Mouse (Mus musculus) embryo, embryonic 10 days (tissue): Measurements from ENCODE around the gene Plekhm1.
A peak's percentile ranks its signal among the peaks of the same experiment; 100 is the strongest.

Source experiments
- DNase-seq: peaks from one replicate; pipeline ENCODE4 v3.0.0-alpha.2; 2015; ENCODE audit warnings: low spot score

Gene Plekhm1

DNA sequence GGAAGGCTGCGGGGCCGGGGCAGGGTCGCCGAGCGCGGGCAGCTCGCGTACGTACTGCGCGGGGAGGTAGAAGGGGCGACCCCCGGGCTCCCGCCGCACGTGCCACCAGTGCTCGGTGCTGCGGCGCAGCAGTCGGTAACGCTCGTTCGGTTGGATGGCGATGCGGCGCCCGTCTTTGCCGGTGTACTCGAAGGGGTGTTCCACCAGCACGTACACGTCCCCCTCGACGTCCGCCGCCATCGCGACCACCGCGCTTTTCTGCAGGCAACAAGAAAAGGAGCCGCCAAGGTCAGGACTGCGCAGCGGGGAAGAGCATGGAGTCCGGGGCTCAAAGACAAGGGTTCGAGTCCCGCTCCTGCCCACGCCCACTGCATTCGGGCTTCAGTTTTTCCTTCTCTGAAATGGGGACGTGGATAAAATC, 51.8 kb downstream of the Plekhm1 start:
- peak; percentile 51 for DNase-seq

DNA sequence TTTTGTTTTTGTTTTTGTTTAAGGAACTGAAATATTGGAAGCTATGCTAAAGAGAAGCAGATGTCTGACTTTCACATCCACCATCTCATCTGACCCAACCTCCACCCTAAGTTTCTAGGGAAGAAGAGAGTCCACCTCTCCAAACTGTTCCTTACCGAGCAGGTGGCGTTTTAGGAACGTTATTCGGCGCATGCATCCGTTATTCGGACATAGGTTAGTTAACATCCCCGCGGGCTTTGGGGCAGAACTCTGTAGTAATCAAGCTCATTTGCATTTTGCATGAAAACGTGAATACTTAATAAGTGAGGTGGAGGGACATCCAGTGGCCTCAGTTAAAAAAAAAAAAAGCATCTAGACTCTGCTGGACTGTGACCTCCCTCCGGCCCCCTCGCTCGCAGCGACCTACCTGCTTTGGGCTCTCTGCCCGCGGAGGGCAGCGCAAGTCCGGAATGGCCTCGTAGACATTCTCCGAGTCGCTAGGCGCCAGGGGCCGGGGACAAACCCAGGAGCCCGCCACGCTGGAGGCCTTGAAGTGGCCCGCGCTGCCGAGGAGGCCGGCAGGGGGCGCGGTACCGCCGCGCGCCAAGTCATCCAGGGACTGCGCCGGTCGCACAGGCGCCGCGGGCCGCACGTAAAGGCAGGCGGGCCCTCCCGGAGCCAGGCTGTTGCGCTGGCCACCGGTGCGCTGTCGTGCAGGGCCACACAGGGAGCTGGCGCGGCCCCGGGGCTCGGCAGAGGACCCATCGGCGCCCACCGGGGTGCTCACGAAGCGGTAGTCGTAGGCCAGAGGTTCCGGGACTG, 52.4 kb downstream of the Plekhm1 start:
- peak; percentile 89 for DNase-seq

DNA sequence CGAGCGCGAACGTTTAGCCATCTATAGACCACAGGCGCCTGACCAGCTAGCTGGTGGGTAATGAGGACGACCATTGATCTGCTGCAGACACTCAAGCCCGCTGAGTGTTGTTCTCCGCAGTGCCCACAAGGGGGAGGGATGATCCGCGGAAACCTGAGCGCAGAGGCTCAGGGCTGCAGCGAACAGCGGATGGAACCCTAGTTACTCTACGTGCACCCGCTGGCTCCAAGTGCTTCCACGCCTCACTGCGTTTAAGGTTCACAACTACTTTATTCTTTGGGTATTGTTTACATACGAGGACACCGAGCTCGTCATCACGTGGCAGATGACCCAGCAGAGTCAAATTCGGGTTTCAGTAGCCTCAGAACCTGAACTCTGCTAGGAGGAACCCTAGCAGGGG, 53.4 kb downstream of the Plekhm1 start:
- DNase-seq: peak; percentile 93

DNA sequence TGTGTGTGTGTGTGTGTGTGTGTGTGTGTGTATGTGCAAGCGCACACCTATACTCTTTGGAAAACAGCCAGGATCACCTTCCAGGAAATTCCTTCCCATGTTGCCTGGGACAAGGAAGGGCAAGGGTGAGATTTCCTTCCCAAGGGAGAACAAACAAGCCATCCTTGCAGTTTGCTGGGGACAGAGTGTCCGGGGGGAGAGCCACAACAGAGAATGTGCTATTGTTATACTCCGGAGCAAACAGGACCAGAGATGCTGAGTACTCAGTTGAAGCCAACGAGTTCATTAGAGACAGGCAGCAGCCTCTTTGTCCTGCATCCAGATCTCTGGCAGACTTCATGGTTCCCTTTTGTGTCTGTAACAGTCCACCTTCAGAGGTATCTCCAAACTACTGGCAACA, 54.2 kb downstream of the Plekhm1 start:
- no peak for DNase-seq

DNA sequence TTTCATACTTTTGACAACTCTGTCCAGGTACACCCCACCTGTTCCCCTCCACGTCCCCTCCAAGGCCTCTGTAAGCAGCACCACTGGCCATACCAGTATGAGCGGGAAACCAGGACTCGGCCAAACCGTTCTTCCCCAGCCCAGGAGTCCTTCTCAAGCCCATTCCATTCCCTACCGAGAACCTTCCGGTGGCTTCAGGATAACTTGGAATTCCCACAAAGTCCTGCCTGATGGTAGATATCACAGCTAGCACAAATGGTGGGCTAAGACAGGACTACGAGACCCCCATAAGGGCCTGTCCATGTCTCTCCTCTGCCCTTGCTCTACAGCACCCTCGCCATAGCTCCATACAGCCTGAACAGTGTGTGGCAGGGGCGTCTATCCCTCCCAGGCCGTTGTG, 54.8 kb downstream of the Plekhm1 start:
- no peak for DNase-seq

DNA sequence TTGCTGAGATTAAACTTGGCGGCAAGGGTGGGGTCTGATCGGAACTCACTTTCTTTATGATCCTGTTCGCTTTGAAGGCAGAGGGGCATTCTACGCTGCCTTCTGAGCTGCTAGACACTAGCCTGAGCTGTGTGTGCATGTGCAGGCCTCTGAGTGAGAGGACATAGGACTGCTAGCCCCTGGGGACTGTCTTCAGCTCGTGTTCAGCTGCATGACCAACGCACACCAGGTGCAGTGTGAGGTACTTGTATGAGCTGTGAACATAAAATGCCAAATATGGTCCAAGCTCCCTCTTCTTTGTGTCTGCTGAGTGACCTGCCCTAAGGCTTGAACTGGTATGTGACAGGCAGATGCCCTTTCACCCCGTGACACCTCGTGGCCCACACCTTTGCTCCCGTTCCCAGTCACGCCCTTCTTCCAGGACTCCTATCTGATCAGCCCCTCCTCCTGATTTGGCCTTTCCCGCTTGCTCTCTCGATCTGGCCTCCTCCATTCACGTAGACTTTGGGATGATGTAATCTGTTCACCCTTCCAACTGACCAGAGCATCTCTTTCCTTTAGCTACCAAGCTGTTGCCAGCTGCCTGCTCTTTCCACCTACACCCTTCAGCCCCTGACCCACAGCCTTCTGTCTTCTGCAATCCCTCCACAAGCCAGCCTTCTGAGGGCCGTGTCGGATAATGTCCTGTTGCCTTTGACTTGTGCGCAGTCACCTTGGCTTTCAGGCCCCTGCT, 55.4 kb downstream of the Plekhm1 start:
- no peak for DNase-seq

DNA sequence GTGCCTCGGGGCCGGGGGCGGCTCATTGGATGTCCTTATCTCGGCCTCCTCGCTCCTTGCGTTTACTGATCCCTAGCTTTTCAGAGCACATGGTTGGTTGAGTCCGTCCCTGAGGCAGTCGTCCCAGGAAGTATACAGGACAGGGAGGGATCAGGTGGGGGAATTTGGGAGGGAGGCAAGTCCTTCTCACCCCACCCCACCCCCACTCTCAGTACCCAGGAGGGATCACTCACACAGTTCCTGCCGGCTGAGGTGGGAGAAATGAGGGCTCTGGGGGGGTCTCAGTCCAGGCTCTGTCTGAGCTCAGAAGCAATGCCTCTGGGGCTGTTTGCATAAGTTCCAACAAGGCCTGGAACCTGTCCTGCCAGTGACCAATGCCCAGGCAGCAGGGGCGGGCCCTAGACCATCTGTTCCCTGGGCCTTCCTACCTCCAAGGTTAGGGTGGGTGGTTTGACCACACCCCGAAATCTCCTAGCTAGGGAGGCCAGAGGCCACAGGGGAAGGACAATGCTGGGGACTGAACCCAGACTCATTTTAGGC, 56.4 kb downstream of the Plekhm1 start:
- DNase-seq: no peak

DNA sequence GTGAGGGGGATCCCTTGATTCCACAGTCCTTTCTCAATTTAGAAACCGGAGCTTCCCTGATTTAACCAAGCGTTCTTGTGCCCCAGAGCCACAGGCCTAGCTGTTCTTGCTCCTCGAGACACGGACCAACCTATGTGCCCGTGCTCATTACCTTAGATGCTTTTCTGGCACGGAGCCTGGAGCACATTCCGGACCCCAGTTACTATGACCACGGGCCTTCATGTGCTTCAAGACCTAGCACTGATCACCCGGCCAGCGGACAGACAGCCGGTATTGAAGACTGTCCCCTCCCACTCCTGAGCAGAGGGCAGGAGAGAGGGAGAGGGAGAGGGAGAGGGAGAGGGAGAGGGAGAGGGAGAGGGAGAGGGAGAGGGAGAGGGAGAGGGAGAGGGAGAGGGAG, 57.2 kb downstream of the Plekhm1 start:
- DNase-seq: no peak

DNA sequence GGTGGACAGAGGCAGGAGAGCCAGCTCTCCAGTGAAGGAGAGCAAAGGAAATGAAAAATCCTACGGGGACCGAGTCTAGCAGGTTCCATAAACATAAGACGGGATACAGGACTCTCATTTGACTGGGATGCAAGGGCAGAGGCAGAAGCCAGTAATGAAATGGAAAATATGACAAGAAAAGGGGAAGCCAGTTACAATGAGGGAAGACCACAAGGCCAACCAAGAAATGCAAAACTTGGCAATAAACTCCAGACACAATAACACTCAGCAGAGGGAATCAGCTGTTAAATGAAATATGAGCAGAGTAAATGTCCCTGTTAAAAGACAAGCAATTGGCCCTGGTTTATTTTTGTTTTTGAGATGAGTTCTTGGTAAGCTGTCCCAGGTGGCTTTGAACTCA, 58.5 kb downstream of the Plekhm1 start:
- no peak for DNase-seq

DNA sequence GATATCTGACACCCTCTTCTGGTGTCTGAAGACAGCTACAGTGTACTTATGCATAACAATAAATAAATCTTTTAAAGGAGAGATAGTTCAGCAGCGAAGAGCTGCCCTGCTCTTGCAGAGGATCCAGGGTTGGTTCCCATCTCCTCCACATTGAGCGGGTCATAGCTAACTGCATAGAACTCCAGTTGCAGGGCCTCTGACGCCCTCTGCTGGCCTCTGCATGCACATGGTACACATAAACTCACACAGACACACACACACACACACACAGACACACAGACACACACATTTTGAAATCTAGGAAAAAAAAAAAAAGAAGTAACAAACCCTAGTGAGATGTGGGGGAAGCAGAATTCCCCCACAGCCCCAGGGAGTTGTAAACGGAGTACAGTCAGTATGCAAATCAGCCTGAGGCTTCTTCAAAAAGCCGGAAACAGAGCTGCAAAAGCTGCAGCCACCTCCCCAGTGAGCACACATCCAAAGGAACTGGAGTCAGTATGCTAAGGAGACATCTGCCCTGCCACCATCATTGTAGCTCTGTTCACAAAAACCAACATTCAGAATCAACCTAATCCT, 60.2 kb downstream of the Plekhm1 start:
- no peak for DNase-seq

DNA sequence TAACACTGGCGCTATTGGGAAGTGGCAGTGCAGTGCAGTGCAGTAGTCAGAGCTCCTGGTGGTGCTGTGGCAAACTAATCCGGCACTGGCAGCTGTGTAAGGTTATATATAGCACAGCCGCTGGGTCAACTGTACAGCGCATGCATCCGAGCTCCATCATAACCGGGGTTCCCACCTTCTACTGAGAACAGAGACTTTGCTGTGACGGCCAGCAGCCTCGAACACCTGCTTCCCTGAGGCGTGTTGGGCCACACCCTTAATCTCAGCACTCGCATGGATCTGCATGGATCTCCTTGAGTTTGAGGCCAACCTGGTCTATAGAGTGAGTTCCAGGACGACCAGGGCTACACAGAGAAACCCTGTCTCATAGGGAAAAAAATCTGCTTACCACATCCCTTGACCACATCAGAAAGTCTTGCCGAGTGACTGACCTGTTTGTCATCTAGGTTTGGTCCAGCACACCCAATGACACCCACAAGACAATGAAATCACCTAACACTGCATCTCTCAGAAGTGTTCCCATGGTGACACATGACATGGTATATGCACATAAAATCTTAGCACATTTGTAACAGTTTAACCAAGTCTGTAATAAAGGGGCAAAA, 61.7 kb downstream of the Plekhm1 start:
- DNase-seq: no peak

DNA sequence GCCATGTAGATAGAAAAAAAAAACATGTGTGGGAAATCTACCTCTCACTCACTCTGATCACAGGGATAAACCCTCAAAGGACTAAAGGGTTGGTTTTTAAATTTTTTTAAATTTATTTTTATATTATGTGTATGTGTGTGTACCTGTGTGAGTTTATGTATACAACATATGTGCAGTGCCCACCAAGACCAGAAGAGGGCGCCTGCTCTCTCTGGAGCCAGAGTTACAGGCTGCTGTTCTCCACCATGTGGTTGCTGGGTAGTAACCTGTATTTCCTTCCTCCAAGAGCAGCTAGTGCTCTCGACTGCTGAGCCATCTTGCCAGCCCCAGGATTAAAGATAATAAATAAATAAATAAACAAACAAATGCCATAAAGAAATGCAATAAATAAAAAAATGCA, 62.8 kb downstream of the Plekhm1 start:
- DNase-seq: no peak

DNA sequence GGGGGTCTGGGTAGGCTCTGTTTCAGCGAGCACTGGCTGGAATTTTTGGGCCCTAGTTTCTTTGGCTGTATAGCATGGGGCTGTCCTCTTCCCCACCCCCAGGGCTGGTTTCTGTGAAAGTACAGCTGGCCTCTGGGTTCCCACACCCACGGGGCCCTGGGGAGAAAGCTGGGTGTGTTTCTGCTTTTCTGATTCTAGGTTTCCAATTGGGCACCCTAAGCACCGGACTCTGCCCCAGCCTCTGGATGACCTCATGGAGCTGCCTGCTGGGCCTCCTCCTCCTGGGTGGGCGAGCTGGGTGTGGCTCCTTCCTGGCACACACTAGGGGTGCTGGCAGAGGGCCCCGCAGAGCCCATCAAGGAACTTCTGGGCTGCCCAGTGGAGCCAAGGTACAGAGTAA, 65.8 kb downstream of the Plekhm1 start:
- no peak for DNase-seq

DNA sequence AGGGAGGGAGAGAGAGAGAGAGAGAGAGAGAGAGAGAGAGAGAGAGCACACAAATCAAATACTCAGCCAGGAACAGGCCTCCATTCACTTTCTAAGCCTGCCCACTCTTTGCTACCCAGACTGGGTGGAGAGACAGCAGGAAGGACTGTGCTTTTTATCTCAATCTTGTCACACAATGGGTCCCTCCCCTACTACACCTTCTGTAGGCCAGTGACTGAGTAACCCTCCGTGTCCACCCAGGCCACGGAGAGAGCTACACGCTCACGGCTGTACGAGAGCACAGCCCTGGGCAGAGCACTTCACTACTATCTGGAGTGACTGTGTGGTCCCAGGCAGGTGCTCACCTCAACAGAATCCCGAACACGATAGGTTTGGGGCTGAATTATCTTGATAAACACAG, 66.3 kb downstream of the Plekhm1 start:
- no peak for DNase-seq

DNA sequence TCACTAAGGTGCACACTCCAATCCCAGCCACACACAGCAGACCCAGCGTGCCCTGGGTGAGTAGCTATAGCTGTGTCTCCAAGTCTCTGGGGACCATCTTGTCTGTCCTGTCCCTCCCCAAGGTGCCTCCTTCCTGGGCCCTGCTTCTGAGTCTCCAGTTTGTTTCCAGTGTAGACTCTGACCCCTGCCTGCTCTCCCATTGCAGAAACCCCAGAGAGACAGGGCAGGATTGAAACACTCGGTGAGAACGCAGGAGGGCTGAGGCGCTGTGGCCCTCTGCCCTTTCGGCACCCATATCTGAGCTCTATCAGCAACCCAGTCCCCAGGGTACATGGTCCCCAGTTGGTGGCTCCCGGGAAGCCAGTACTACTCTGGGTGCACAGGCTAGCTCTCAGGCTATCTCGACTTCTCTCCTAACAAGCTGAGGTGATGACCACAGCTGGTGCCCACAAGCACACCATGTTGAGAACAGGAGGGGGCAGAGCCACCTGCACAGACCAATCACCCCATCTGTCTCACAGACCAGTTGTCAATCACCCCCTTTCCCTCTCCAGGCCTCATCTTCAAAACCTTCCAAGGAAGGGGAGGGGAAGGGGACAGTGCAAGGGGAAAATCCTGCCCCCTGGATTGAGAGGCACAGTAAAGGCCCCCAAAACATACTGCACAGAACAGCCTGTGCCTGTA, 66.9 kb downstream of the Plekhm1 start:
- DNase-seq: no peak

DNA sequence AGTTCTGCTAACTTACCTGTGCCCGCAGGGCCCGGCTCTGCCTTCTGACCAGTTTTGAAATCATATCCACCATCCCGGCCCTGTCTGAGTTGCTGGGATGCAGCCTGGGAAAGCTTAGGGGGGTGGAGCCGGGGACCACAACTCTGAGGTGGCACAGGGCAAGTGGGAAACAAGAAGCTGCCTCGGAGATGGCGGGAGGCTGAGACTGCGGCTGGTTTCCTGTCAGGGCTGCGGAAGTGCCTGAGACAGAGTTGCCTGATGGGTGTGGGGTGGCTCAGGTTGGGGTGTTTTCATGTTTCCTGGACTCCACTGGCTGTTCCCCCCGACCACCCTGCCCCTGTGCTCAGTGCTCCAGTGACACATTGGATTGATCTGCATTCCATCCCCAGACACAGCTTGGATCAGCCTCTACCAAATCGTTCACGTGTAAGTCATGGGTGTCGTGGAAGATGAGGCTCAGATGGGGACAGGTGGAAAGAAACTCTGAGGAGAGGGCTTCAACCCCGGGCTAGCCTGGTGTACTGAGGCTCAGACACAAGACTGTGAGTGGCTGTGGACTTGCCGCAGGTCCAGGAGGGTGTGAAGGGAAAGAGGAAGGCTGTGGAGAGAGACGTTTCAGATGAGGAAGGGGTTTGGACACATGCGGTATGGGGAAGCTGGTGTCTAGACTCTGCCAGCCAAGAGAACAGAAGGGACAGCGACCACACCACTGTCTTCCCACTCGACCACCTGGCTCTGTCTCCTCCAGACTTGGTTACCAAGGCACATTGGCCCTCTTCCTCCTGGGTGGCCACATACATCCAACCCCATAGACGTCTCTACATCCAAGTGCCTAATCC, 67.8 kb downstream of the Plekhm1 start:
- DNase-seq: no peak

DNA sequence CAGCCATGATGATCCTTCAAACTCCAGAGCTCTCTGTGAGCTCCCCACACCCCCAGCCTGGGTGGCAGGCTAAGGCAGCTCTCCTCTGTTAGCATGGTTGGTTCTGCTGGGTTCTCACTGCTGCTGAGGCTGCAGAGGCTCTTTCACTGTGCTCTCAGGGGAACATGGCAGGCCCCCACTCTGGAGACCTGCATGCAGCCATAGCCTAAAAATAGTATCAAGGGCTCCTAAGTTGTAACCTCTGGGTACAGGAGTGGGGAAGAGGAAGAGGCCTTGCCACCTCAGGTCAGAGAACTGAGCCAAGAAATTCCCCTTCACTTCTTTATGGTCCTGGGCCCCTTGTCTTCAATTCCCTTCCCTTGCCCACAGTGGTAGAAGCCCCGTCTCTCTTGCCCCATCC, 68.6 kb downstream of the Plekhm1 start:
- no peak for DNase-seq

DNA sequence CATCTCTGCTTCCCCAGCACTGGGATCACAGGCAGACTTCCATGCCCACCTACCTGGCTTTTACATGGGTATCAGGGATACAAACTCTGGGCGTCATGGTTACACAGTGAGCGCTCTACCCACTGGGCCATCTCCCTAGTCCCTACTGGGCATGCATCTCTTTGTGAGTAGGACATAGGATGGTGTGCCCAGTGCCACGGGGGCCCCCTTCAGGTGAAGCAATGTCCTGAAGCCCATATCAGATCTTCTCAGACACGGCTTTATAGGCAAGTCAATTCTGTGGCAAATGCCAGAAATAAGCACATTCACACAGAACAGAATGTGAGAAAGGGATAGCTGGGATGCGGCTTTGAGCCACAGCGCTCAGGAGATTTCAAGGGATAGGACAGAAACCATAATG, 69.4 kb downstream of the Plekhm1 start:
- DNase-seq: no peak

DNA sequence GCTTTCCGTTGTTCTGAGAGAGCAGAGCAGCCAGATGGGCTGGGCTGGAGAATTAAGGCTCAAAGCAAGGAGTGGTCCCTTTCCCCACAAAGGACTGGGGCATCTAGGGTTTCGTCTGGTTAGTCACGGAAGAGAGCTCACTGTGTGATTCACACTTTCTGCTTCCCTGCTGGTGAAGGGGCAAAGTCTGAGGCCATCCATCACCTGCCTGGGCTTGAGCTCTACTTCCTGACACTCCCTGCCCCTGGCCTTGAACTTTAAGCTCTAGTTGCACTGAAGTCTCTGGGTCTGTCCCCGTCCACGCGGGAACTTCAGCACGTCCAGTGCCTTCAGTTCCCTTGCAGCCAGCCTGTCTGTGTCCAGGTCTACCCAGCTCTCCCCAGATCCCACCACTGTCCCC, 71.8 kb downstream of the Plekhm1 start:
- peak; percentile 27 for DNase-seq

DNA sequence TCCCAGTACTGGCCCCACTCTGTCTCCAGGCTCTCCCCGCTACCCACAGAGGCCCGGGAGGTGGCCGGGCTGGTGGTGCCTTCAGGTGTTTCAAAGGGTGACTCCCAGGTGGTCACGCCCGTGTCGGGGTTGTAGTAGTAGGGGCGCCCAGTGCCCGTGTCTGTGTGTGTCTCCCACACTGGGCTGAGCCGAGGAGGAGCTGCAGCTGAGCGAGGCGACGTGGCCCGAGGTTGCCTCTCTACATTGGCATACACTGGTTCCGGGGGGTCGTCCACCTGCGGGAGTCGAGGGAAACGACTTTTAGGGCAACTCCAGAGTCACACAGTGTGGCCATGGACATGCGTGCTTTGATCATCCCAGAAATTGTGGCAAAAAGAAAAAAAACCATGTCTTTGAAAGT, 72.4 kb downstream of the Plekhm1 start:
- DNase-seq: no peak
